Mouse (Mus musculus) frontal cortex, postnatal 36 days (tissue): ENCODE data around the gene Rtf1.
"Not testable (repeated sequence)": the region's sequence is repeated elsewhere in the genome, so short reads cannot be mapped to it uniquely, and the experiment has no call there.

Source experiments
- DNase-seq, 2 experiments: peaks; one replicate each; pipeline ENCODE4 v3.0.0; 2022; ENCODE audit warnings: low spot score in 2 of 2

Rtf1 gene

DNA sequence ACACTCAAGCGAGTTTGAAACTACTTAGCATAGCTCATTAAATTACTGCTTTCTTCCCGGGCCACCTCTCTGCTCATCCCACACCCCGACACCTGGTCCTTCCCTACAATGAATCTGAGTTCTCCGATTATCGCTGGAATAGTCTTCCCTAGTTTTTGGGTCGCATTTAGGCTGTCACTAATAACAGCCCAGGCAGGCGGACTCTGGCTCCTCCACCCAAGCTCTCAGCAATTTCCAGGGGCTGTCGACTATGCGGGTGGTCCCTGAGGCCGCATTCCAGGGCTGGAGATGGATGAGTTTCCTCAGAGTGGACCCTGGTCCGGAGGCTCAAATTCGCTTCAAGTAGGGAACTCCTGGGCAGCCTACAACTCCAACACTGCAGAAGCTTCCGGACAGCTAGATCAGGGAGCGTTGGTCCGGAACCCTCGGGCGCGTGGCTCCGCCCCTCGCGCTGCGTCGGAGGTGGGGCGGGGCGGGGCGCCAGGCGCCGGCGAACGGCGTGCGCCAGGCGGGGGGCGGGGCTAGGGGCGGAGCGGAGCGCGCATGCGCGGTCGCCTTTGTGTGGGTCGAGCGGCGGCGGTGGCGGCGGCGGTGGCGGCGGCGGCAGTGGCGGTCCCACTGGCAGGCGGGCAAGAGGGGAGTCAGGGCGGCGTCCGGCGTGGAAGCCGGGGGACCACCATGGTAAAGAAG is at the start of gene Rtf1:
TSS of gene Rtf1 (plus strand) at position 544 of the 690 bp plus-strand sequence.
- peak; percentile 92 to 94 for DNase-seq

DNA sequence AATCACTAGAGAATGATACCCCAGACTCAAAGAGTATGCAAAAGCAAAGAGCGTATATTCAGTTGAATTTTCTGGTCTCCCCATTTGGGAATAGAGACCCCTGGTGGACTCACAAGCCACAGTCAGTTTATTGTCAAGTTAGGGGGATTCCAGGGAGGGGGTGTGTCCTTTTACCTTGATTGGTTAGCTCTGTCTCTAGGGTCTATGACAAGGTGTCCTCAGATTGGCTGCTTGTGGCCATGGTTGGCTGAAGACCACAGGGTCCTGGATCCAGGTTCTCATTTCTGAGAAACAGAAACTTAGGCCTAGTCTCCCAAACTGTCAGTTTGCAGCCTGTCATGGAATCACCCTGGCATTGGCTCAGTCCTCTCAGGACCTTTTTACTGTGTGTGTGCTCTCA is 38.1 kb upstream of the Rtf1 start:
- DNase-seq, result no peak

- no peak for DNase-seq
These were observed 33.5 kb upstream of the Rtf1 start for GRCm38 (mm10) chr2:119641214-119641912.

DNA sequence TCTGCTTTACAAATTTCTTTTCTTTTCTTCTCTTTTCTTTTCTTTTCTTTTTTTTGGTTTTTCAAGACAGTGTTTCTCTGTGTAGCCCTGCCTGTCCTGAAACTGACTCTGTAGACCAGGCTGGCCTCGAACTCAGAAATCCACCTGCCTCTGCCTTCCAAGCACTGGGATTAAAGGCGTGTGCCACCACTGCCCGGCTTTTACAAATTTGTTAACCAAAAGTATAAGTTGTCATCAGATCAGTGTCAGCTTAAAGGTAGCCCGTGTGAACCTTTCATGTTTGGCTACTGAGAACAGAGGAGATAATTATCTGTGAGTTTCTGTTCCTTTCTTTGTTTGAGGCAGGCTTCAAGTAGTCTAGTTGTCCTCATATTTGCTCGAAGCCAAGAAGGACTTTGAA is 30.6 kb upstream of the Rtf1 start:
- DNase-seq, result no peak

- DNase-seq, result peak; percentile 85 to 86
These were observed 12.4 kb upstream of the Rtf1 start, which contains the start of gene Ndufaf1 for GRCm38 (mm10) chr2:119662220-119663182. TSS of gene Ndufaf1 (minus strand) at chr2:119662827.

GRCm38 (mm10) chr2:119665744-119666143 is 9.1 kb upstream of the Rtf1 start:
- not testable (repeated sequence) for DNase-seq

DNA sequence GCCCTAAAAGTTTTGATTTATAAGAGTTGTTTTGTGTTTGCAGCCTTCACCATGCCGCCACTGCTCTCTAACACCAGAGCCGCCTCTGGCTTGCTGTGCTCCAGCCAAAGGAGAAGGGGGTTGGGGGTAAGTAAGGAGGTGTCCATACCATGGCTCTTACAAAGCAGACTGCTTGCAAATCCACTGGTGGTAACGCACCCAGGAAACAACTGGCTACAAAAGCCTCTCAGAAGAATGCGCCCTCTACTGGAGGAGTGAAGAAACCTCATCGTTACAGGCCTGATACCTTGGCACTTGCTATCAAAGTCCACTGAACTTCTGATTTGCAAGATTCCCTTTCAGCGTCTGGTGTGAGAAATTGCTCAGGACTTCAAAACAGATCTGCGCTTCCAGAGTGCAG is 5.9 kb upstream of the Rtf1 start:
- DNase-seq, result no peak

GRCm38 (mm10) chr2:119675215-119675784 is 432 bp downstream of the Rtf1 start:
- DNase-seq, result no peak

- DNase-seq, result no peak
These were observed 963 bp downstream of the Rtf1 start for GRCm38 (mm10) chr2:119675831-119676230.

- no peak for DNase-seq
These were observed 8.8 kb downstream of the Rtf1 start for GRCm38 (mm10) chr2:119683706-119684105.

- no peak for DNase-seq
These were observed 17.3 kb downstream of the Rtf1 start for GRCm38 (mm10) chr2:119692003-119692701.

DNA sequence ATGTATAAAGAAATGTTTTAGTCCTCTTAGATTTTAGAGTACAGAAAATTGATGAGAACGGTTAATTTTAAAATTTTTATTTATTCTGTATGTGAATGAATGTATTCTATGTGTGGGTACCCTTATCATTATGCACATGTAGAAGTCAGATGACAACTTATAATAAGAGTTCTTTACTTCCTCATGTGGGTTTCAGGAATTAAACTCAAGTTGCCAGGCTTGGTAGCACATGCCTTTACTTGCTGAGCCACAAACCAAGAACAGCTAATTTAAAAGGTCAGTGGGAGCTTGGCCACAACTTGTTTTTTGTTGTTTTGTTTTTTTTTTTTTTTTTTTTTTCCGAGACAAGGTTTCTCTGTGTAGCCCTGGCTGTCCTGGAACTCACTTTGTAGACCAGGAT is 20.0 kb downstream of the Rtf1 start:
- DNase-seq, result no peak

DNA sequence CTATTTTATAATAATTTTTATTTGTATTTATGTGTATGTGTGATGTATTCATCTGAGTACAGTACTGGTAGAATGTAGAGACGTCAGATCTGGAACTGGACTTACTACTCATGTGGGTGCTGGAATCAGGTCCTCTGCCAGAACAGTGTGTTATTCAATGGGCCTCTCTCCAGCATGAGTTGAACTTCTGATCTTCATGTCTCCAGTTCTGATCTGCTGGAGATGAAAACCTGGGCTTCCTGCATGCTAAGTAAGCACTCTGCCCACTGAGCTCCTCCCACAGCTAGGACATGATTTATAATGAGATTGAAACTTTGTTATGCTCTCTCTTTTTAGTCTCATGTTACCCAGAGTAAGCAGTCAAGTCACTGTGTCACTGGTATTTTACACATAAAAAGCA is 21.2 kb downstream of the Rtf1 start:
- no peak for DNase-seq

GRCm38 (mm10) chr2:119698472-119698871 is 23.6 kb downstream of the Rtf1 start:
- DNase-seq, result no peak

DNA sequence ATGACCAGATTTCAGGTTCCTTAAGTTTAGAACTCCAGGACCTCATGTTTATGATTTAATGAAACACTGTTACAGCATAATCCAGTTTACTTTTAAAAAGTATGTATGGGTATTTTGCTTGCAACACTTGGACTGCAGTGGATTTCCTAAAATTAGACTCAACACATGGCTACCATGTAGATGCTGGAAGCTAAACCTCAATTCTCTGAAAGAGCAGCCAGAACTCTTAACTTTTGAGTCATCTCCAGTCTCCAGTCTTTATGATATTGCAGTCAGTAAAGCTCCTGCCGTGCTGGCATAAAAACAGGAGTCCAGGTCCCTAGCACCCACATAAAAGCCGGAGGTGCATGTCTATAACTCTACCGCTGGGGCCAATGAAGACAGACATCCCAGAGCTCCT is 25.1 kb downstream of the Rtf1 start:
- DNase-seq, result no peak

DNA sequence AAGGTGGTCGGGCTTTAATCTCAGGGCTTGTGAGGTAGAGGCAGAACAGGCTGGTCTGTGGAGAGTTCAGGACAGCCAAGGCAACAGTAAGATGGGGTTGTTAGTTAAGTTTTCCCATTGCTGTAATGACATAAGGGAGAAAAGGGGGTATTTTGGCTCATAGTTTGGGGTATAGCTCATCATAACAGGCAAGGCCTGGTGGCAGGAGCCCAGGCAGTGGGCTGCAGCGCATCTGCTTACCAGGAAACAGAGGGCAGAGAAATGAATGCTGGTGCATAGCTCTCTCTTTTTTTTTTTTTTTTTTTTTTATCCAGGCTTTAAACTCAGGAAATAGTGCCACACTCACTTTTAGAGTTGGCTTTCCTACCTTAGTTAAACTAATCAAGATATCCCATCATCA is 28.3 kb downstream of the Rtf1 start:
- no peak for DNase-seq

GRCm38 (mm10) chr2:119707676-119708075 is 32.8 kb downstream of the Rtf1 start:
- DNase-seq, result no peak

- DNase-seq, result no peak
These were observed 35.1 kb downstream of the Rtf1 start for GRCm38 (mm10) chr2:119710011-119710410.

DNA sequence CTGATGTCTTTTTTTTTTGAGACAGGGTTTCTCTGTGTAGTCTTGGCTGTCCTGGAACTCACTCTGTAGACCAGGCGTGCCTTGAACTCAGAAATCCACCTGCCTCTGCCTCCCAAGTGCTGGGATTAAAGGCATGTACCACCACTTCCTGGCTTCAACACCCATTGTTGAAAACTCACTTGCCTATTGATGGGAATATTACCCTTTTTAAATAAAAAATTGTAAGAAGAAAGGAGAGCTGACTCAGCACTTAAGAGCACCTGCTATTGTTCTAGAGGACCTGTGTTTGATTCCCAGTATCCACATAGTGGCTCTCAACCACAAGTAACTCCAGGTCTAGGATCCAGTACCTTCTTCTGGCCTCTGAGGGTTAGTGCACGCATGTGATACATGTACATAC is 41.0 kb downstream of the Rtf1 start:
- not testable (repeated sequence) for DNase-seq

DNA sequence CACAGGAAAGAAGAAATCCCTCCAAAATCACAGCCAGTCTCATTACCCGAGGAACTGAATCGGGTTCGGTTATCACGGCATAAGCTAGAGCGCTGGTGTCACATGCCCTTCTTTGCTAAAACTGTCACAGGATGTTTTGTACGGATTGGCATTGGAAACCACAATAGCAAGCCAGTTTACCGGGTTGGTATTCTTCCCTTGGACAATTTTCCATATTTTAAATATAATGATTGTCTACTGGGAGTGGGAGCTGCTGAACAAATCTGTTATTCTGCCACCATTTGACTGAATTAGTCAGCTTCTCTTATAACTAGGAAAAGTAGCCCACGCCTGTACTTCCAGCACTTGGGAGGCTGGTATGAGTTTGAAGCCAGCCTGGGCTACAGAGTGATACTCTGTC is 46.2 kb downstream of the Rtf1 start:
- DNase-seq, result no peak

DNA sequence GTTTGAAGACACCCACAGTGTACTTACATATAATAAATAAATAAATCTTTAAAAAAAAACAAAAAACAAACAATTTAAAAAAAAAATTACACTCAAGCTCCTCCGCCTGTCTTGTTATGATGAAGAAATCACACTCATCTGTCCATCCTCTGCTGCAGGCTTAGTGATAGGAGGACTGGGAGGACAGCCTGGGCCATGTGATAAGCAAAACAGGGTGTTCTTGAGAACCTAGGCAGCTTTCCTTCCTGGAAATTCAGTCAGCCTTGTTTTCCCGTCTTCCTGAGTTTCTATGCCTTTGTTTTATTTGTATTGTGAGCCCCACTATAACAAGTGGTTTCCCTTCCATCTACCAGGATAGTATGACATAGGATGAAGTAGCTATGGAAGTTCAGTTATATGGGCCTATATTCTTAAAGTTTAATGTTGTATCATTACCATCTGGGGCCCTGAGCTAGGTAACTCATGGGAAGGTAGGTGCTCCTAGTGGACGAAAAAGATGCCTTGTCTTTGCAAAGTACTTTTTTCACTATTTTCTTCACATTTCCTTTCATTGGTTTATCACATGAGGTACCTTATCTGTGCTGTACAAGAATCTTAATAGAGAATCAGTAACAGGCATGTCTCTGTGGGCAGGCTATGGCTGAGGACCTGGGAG is 53.0 kb downstream of the Rtf1 start:
- no peak for DNase-seq
